Comparison of ENCODE assay signal across 8 mouse cellular contexts in genomic region chr10:80053831-80054815, GRCm38 (mm10). TPM values are rescaled to one million over a fixed set of nuclear protein-coding genes. Genes with fewer than 3 reads are reported as not detected.
DNase-seq lines count a peak whose midpoint lies in the region; ATAC-seq and TF ChIP-seq lines count a peak whose summit lies in the region.

No protein-coding gene starts in this region.

- 1% methylated on average over 77 of the region's 77 CpGs for WGBS in heart, embryonic 12.5 days
- under 1% methylated on average over 77 of the region's 77 CpGs for WGBS in kidney, embryonic 16.5 days
- WGBS in neural tube, embryonic 11.5 days: 2% methylated on average over 77 of the region's 77 CpGs

- TF ChIP-seq POLR2A in bone marrow macrophage, adult 2 months (IDR thresholded peaks at IDR 0.05; ENCODE audit: borderline replicate concordance, low read depth, low read length): no peak

- H3K4me1 ChIP-seq in bone marrow macrophage, adult 2 months (ENCODE audit: control insufficient read depth, insufficient read depth, low read length): peaks cover 31% of the 10 kb centered on the region
- peaks cover 41% of the 10 kb centered on the region for H3K4me1 ChIP-seq in heart, embryonic 12.5 days (replicated peaks)
- peaks cover 43% of the 10 kb centered on the region for H3K4me1 ChIP-seq in kidney, embryonic 16.5 days (ENCODE audit: insufficient read depth, low read length)
- peaks cover 7% of the 10 kb centered on the region for H3K4me1 ChIP-seq in neural tube, embryonic 11.5 days (ENCODE audit: control insufficient read depth, insufficient read depth, low read length)

- peak overlapping the region; percentile 88 for H3K27ac ChIP-seq in bone marrow macrophage, adult 2 months (ENCODE audit: insufficient read depth, low read depth, low read length)
- H3K27ac ChIP-seq in heart, embryonic 12.5 days (ENCODE audit: poor library complexity, severe bottlenecking): peak overlapping the region; percentile 97
- H3K27ac ChIP-seq in kidney, embryonic 16.5 days (ENCODE audit: low read length): peak overlapping the region; percentile 98
- H3K27ac ChIP-seq in neural tube, embryonic 11.5 days (ENCODE audit: low read depth, low read length): peak overlapping the region; percentile 95

- no peaks in the 10 kb centered on the region for H3K9me3 ChIP-seq in heart, embryonic 12.5 days (replicated peaks)
- H3K9me3 ChIP-seq in kidney, embryonic 16.5 days (ENCODE audit: low read length): no peaks in the 10 kb centered on the region
- H3K9me3 ChIP-seq in neural tube, embryonic 11.5 days (ENCODE audit: control insufficient read depth, low read length): no peaks in the 10 kb centered on the region

- peak overlapping the region; percentile 86 for H3K9ac ChIP-seq in heart, embryonic 12.5 days
- H3K9ac ChIP-seq in kidney, embryonic 16.5 days (replicated peaks; ENCODE audit: low read length): peak overlapping the region; percentile 95
- H3K9ac ChIP-seq in neural tube, embryonic 11.5 days (ENCODE audit: low read length): peak overlapping the region; percentile 89

- ATAC-seq in erythroblast, adult 5-6 weeks (replicated peaks; ENCODE audit: low FRiP score, poor library complexity, severe bottlenecking): peak; percentile 41
- ATAC-seq in heart, embryonic 12.5 days (ENCODE audit: insufficient number of reproducible peaks, low FRiP score): peak; percentile 70
- ATAC-seq in kidney, embryonic 16.5 days (ENCODE audit: low FRiP score, low TSS enrichment): peak; percentile 50
- ATAC-seq in neural tube, embryonic 11.5 days (ENCODE audit: insufficient read depth, low FRiP score, low TSS enrichment): peak; percentile 52

- peak; percentile 5; the same call in 1 of the 2 replicates for TF ChIP-seq CTCF in bone marrow macrophage, adult 2 months (IDR thresholded peaks at IDR 0.05; ENCODE audit: low read depth, low read length)

- peak; percentile 76 for DNase-seq in CD4-positive, CD25-positive, alpha-beta regulatory T cell, adult 2 months (ENCODE audit: low read depth, low spot score)
- DNase-seq in lung, adult 18-20 months: peak; percentile 74 to 82
- peak; percentile 81 for DNase-seq in neural tube, embryonic 11.5 days (ENCODE audit: low spot score)
- peak; percentile 52 to 63 for DNase-seq in thymus, adult 18-20 months

- H3K4me2 ChIP-seq in heart, embryonic 12.5 days: peak overlapping the region; percentile 81
- H3K4me2 ChIP-seq in kidney, embryonic 16.5 days (replicated peaks; ENCODE audit: low read depth, low read length): peak overlapping the region; percentile 86
- peak overlapping the region; percentile 82 for H3K4me2 ChIP-seq in neural tube, embryonic 11.5 days (ENCODE audit: low read depth)

- H3K36me3 ChIP-seq in heart, embryonic 12.5 days: peaks cover 38% of the 10 kb centered on the region
- peaks cover 33% of the 10 kb centered on the region for H3K36me3 ChIP-seq in kidney, embryonic 16.5 days (ENCODE audit: insufficient read depth, low read length)
- peaks cover 10% of the 10 kb centered on the region for H3K36me3 ChIP-seq in neural tube, embryonic 11.5 days (ENCODE audit: control insufficient read depth, insufficient read depth, low read length)

- peak overlapping the region; percentile 84 for H3K4me3 ChIP-seq in bone marrow macrophage, adult 2 months (ENCODE audit: insufficient read depth, low read length)
- H3K4me3 ChIP-seq in heart, embryonic 12.5 days: peak overlapping the region; percentile 68
- H3K4me3 ChIP-seq in kidney, embryonic 16.5 days (ENCODE audit: low read length): peak overlapping the region; percentile 81
- H3K4me3 ChIP-seq in neural tube, embryonic 11.5 days (ENCODE audit: low read depth, low read length): peak overlapping the region; percentile 66

- no peaks in the 10 kb centered on the region for H3K27me3 ChIP-seq in heart, embryonic 12.5 days (replicated peaks)
- no peaks in the 10 kb centered on the region for H3K27me3 ChIP-seq in kidney, embryonic 16.5 days (ENCODE audit: insufficient read depth, low read length)
- H3K27me3 ChIP-seq in neural tube, embryonic 11.5 days (ENCODE audit: control insufficient read depth, insufficient read depth, low read length): no peaks in the 10 kb centered on the region

RNA-seq across cellular contexts. Expression of gene Gpx4, which starts 7.2 kb away (rescaled TPM):
- polyA plus RNA-seq in bone marrow macrophage, adult 2 months (2012; ENCODE audit: insufficient read depth, insufficient read length, missing spikeins): 311 and 322 TPM in 2 replicates
- total RNA-seq in erythroblast, adult 5-6 weeks (2015; ENCODE audit: low replicate concordance): 108 and 169 TPM in 2 replicates
- total RNA-seq in erythroblast, adult 5-6 weeks (2017; ENCODE audit: low replicate concordance): 96.3 and 123 TPM in 2 replicates
- 677 and 717 TPM in 2 replicates for polyA plus RNA-seq in heart, embryonic 12.5 days (2016; fragmentation: Nextera tagmentation; extraction: Ambion mirVana)
- 617 and 706 TPM in 2 replicates for polyA plus RNA-seq in kidney, embryonic 16.5 days (2015; fragmentation: Nextera tagmentation; extraction: Ambion mirVana)
- 540 and 570 TPM in 2 replicates for polyA plus RNA-seq in neural tube, embryonic 11.5 days (2014; fragmentation: Nextera tagmentation; extraction: Ambion mirVana)

RNA-seq across cellular contexts. Expression of gene Polr2e, which starts 14.5 kb away (rescaled TPM):
- polyA plus RNA-seq in bone marrow macrophage, adult 2 months (2012; ENCODE audit: insufficient read depth, insufficient read length, missing spikeins): 53.0 and 55.5 TPM in 2 replicates
- total RNA-seq in erythroblast, adult 5-6 weeks (2015; ENCODE audit: low replicate concordance): 23.6 and 33.4 TPM in 2 replicates
- 4.5 and 9.9 TPM in 2 replicates for total RNA-seq in erythroblast, adult 5-6 weeks (2017; ENCODE audit: low replicate concordance)
- polyA plus RNA-seq in heart, embryonic 12.5 days (2016; fragmentation: Nextera tagmentation; extraction: Ambion mirVana): 132 and 135 TPM in 2 replicates
- polyA plus RNA-seq in kidney, embryonic 16.5 days (2015; fragmentation: Nextera tagmentation; extraction: Ambion mirVana): 242 and 248 TPM in 2 replicates
- 222 and 234 TPM in 2 replicates for polyA plus RNA-seq in neural tube, embryonic 11.5 days (2014; fragmentation: Nextera tagmentation; extraction: Ambion mirVana)

RNA-seq across cellular contexts. Expression of gene Arhgap45, which starts 37.7 kb away (rescaled TPM):
- polyA plus RNA-seq in bone marrow macrophage, adult 2 months (2012; ENCODE audit: insufficient read depth, insufficient read length, missing spikeins): 218 TPM in 2 replicates
- total RNA-seq in erythroblast, adult 5-6 weeks (2015; ENCODE audit: low replicate concordance): 23.1 and 31.6 TPM in 2 replicates
- total RNA-seq in erythroblast, adult 5-6 weeks (2017; ENCODE audit: low replicate concordance): 28.6 and 35.8 TPM in 2 replicates
- 7.5 and 8.5 TPM in 2 replicates for polyA plus RNA-seq in heart, embryonic 12.5 days (2016; fragmentation: Nextera tagmentation; extraction: Ambion mirVana)
- 10.5 and 11.3 TPM in 2 replicates for polyA plus RNA-seq in kidney, embryonic 16.5 days (2015; fragmentation: Nextera tagmentation; extraction: Ambion mirVana)
- 4.6 and 4.9 TPM in 2 replicates for polyA plus RNA-seq in neural tube, embryonic 11.5 days (2014; fragmentation: Nextera tagmentation; extraction: Ambion mirVana)

RNA-seq across cellular contexts. Expression of gene Sbno2, which starts 51.2 kb away (rescaled TPM):
- 54.5 and 55.8 TPM in 2 replicates for polyA plus RNA-seq in bone marrow macrophage, adult 2 months (2012; ENCODE audit: insufficient read depth, insufficient read length, missing spikeins)
- 9.2 and 12.5 TPM in 2 replicates for total RNA-seq in erythroblast, adult 5-6 weeks (2015; ENCODE audit: low replicate concordance)
- total RNA-seq in erythroblast, adult 5-6 weeks (2017; ENCODE audit: low replicate concordance): 17.1 and 20.9 TPM in 2 replicates
- polyA plus RNA-seq in heart, embryonic 12.5 days (2016; fragmentation: Nextera tagmentation; extraction: Ambion mirVana): 13.0 and 14.6 TPM in 2 replicates
- 16.1 and 17.6 TPM in 2 replicates for polyA plus RNA-seq in kidney, embryonic 16.5 days (2015; fragmentation: Nextera tagmentation; extraction: Ambion mirVana)
- polyA plus RNA-seq in neural tube, embryonic 11.5 days (2014; fragmentation: Nextera tagmentation; extraction: Ambion mirVana): 11.3 and 11.9 TPM in 2 replicates

RNA-seq across cellular contexts. Expression of gene Abca7, which starts 57.8 kb away (rescaled TPM):
- 24.6 and 27.5 TPM in 2 replicates for polyA plus RNA-seq in bone marrow macrophage, adult 2 months (2012; ENCODE audit: insufficient read depth, insufficient read length, missing spikeins)
- total RNA-seq in erythroblast, adult 5-6 weeks (2015; ENCODE audit: low replicate concordance): 14.4 and 18.2 TPM in 2 replicates
- 19.4 and 27.7 TPM in 2 replicates for total RNA-seq in erythroblast, adult 5-6 weeks (2017; ENCODE audit: low replicate concordance)
- polyA plus RNA-seq in heart, embryonic 12.5 days (2016; fragmentation: Nextera tagmentation; extraction: Ambion mirVana): 4.5 and 5.1 TPM in 2 replicates
- 4.2 and 4.4 TPM in 2 replicates for polyA plus RNA-seq in kidney, embryonic 16.5 days (2015; fragmentation: Nextera tagmentation; extraction: Ambion mirVana)
- polyA plus RNA-seq in neural tube, embryonic 11.5 days (2014; fragmentation: Nextera tagmentation; extraction: Ambion mirVana): 4.3 and 7.0 TPM in 2 replicates

Comparison
In these comparisons a context has a peak if more than half of its experiments do, and no peak if none do; other contexts are left out.
1. Peak in every context shown above with its lines: DNase-seq, ATAC-seq, H3K4me3 ChIP-seq and H3K27ac ChIP-seq.
2. RNA of gene Arhgap45, which starts 37.7 kb away (polyA plus RNA-seq): 218 TPM in bone marrow macrophage, adult 2 months; 10.5 to 11.3 TPM in kidney, embryonic 16.5 days, 7.5 to 8.5 TPM in heart, embryonic 12.5 days and 4.6 to 4.9 TPM in neural tube, embryonic 11.5 days; every median in the first group is over 10 times any median in the second.